Mouse (Mus musculus): ENCODE data around the gene Ccdc170. TPM values are rescaled to one million over a fixed set of nuclear protein-coding genes. Genes with fewer than 3 reads are reported as not detected.

The Ccdc170 gene
- polyA plus RNA-seq, 1 experiment = not detected

DNA sequence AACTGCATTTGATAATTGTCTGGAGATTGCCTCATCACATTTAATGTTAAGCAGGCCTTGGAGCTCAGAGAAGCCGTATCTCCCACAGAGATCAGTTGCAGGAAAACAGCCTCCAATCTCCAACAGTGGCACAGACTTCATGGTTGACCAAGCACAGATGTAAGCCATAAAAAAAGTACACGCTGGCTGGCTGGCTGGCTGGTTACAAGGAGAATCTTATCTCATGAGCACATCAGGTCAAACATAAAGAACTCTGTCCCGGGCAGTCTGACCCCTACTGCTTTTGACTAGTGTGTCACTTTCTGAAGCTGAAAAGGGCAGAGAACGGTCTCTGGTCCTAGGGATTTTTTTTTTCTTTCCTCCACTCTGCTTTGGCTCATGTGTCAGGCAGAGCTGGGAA lies 76.8 kb downstream of the Ccdc170 start:
- no peak for TF ChIP-seq GATA1 (IDR thresholded peaks at IDR 0.05; ENCODE audit: low read length)

GRCm38 (mm10) chr10:4565148-4565547 lies 82.8 kb downstream of the Ccdc170 start:
- TF ChIP-seq GATA1 (IDR thresholded peaks at IDR 0.05; ENCODE audit: low read length) = no peak

DNA sequence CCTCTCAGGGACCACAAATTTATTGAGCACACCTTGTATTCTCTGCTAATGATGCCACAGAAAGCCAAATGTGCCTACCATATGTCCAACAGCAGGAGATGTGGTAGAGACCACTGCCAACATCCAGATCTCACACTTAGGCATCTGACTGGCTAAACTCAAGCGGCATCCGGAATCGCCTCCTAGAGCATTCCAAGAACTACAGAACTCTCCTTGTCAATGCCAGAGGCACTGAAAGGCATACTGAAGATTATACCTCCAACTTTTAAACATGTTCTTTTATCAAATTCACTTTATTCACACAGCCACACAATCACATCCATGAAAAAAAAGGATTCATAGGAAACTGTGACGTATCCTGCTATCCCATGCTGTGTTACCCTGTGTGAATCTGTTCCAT lies 88.5 kb downstream of the Ccdc170 start:
- no peak for TF ChIP-seq GATA1 (IDR thresholded peaks at IDR 0.05; ENCODE audit: low read length)

DNA sequence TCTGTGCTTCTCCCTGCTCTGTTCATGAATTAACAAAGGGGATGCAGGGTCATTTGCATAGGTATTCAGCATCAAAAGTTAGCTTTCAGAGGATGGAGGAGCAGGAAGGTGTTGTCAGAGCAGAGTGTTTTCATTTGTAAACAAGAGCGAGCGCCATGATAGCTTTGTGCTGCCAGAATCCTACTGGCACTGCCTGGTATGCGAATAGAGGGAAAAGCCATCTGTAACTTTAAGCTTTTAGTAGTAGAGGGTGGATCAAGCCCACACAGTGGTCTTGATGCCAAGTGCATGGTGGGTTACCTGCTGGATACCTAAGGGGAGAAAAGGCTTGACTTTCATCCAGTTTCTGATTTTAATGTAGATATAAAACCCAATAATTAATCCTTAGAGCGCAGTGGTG lies 89.0 kb downstream of the Ccdc170 start:
- no peak for TF ChIP-seq GATA1 (IDR thresholded peaks at IDR 0.05; ENCODE audit: low read length)

DNA sequence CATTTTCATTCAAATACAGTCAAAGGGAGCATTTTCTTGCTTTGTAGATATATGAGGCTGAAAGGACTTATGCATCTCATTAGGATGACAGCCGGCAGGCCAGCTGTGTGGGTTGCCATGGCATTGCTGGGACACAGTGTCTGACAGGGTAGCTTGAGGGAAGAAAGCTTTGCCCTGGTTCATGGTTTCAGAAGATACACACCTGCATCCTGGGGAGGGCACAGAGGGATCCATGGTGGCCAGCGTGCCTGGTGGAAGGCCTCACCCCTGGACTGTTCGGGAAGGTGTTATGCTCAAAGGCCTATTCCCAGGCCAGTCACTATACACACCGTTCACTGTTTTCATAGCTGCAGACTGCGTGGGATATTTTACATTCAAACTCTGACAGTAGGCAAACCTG lies 99.6 kb downstream of the Ccdc170 start:
- no peak for TF ChIP-seq GATA1 (IDR thresholded peaks at IDR 0.05; ENCODE audit: low read length)

DNA sequence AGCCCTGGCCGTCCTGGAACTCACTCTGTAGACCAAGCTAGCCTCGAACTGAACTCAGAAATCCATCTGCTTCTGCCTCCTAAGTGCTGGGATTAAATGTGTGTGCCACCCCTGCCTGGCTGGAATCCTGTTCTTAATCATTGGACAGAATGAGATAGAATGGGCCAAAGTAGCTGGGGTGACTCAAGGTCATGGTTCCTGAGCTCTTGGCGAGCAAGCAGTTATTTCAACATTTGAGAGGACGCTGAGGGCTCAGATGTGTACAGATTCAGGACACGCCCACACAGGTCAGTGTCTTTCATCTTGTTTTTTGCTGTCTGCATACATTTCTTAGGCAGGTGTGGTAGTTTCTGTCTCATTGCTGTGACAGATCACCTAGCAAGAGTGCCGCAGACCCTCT lies 104.4 kb downstream of the Ccdc170 start:
- TF ChIP-seq GATA1 (IDR thresholded peaks at IDR 0.05; ENCODE audit: low read length) = no peak

DNA sequence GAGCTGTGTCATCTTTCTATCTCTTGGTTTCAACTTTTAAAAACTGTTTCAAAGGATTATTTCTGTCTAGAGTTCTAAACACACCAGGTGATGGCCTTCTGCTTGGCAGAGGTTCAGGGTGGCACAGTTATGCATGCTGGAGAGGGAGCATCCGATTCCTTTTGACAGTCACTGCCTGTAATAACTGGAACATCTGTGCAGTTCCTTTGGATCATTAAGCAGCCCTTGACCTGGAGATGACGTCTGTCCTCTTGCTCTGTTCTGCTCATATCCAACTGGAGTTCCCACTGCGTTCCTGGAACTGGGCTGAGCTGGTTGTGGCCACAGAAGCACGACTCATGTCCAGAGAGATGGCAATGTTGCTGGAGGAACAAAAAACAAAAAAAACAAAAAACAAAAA lies 107.3 kb downstream of the Ccdc170 start:
- no peak for TF ChIP-seq GATA1 (IDR thresholded peaks at IDR 0.05; ENCODE audit: low read length)

- no peak for TF ChIP-seq GATA1 (IDR thresholded peaks at IDR 0.05; ENCODE audit: low read length)
Measured at GRCm38 (mm10) chr10:4590956-4591355, 108.7 kb downstream of the Ccdc170 start.

GRCm38 (mm10) chr10:4593828-4594227 lies 111.5 kb downstream of the Ccdc170 start:
- TF ChIP-seq GATA1 (IDR thresholded peaks at IDR 0.05; ENCODE audit: low read length) = no peak

DNA sequence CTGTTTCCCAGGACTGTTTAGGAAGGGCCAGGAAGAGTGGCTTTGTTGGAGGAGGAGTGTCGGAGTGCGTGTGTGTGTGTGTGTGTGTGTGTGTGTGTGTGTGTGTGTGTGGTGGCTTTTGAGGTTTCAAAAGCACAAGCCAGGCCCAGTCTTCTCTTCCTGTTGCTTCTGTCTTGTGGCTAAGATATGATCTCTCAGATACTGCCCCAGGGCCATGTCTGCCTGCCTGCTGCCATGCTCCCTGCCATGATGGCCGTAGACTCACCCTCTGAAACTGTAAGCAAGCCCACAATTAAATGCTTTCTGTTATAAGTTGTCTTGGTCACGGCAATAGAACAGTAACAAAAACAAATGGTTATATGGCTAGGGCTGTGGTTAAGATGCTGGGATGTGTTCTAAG lies 114.9 kb downstream of the Ccdc170 start:
- TF ChIP-seq GATA1 (IDR thresholded peaks at IDR 0.05; ENCODE audit: low read length) = no peak

DNA sequence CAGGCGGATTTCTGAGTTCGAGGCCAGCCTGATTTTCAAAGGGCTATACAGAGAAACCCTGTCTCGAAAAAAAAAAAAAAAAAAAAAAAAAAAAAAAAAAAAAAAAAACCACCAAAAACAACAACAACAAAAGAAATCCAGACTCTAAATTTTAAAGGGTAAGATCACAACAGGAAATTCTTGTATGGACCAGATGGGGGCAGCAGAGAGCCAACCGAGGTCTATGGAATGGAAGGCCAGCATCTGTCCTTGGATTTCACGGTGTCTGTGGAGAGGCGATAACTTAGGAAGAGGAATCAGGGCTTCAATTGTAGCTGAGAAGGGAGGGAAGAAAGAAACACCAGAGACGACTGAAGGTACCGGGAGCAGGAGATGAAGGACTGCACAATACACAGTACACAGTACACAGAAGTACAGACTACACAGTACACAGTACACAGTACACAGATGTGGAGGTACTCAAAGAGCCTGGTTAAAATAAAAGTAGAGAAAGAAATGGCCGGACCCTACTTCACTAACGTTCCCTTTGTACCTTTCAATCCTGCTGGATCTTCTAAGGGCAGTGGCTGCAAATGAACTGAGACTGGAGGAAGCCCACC lies 116.0 kb downstream of the Ccdc170 start:
- no peak for TF ChIP-seq GATA1 (IDR thresholded peaks at IDR 0.05; ENCODE audit: low read length)

DNA sequence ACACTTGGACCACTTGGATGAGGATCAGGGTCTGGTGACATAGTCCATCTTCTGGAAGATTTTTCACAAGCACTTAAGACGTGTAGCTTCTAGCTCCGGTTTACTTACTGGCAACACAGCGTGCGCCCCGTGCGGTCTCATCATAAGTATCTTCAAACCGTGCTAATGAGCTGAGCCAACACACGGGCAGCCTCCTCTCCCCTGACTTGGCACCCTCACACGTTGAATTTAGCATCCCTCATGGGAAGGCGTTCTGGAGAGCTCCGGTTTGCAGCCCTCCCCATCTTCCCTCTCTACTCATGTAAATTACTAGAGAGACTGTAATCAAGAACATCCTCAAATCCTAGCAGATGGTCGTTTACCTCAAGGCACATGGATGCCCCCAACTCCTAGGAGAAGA lies 116.6 kb downstream of the Ccdc170 start:
- TF ChIP-seq GATA1 (IDR thresholded peaks at IDR 0.05; ENCODE audit: low read length) = no peak

- TF ChIP-seq GATA1 (IDR thresholded peaks at IDR 0.05; ENCODE audit: low read length) = no peak
Measured at GRCm38 (mm10) chr10:4599591-4599990, 117.3 kb downstream of the Ccdc170 start.

DNA sequence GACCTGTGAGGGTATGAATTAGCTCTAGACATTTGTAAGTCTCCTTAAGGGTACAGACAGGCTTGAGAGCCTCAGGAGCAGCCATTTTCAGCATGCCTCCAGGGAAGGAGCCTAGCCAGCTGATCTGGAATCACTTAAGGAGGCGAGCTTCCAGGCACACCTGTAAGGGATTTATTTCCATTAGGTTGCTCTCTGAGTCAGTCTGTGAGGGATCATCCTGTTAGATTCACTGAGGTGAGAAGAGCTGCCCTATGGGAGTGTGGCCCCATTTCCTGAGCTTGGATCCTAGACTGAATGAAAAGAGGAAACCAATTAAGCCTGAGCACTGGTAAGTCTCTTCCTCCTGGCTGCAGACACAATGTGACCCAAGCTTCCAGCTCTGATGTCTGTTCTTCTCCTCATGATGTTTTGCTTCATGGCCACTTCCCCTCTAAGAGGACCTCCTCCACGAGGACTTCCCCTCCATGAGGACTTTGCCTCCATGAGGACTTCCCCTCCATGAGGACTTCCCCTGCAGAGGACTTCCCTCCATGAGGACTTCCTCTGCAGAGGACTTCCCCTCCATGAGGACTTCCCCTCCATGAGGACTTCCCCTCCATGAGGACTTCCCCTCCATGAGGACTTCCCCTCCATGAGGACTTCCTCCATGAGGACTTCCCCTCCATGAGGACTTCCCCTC lies 118.6 kb downstream of the Ccdc170 start:
- no peak for TF ChIP-seq GATA1 (IDR thresholded peaks at IDR 0.05; ENCODE audit: low read length)

DNA sequence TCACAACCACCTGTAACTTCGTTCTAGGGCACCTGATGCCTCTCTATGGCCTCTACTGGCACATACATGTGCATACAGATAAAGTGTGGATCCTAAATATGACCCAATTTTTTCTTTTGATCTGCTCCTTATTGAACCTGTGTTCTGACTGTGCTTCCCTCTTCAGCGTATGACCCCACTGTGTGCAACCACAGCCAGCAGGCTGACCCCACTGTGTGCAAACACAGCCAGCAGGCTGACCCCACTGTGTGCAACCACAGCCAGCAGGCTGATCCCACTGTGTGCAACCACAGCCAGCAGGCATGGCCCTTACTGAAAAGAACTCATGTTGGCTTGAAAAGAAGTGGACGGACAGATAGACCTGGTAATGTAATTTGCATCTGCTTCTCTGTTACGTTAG lies 120.2 kb downstream of the Ccdc170 start:
- no peak for TF ChIP-seq GATA1 (IDR thresholded peaks at IDR 0.05; ENCODE audit: low read length)

DNA sequence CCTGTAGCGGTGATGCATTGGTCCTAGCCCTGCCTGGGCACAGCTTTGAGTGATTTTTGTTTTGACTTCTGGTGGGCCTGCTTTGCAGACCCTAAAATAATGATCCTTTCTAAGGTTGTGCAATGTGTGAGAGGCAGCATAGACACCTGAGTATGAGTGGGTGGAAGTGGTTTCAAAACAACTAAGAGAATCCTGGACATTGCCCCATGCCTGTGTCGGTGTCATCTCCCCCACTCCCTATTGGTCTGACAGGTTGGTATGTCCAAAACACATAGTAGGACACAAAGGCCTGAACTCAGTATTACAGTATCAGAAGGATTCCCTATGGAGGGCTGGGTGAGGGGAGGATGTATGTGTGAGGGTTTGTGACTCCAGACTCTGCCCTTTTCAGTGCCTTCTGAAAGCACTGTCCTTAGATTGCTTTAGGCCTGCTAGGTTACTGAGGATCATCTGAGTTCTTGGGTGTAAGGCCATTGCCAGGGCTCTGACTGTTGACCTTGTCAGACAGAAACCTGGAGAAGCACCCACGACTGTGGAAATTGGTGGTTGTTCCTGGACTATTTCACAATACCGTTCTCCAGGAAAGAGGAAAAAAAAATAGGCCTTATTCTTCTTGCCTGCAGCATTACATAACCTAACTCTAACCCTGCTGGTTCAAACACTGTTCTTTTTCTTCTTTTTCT lies 122.4 kb downstream of the Ccdc170 start:
- no peak for TF ChIP-seq GATA1 (IDR thresholded peaks at IDR 0.05; ENCODE audit: low read length)

GRCm38 (mm10) chr10:4610234-4610633 lies 127.9 kb downstream of the Ccdc170 start:
- no peak for TF ChIP-seq GATA1 (IDR thresholded peaks at IDR 0.05; ENCODE audit: low read length)

All from G1E-ER4 (cell line).